Mouse (Mus musculus) neural tube, embryonic 11.5 days (tissue): ENCODE results near the gene Rgs2. TPM values are rescaled to one million over a fixed set of nuclear protein-coding genes. Genes with fewer than 3 reads are reported as not detected.

Source experiments
- ATAC-seq: fragments of 200-750 bp; cut with Nextera tagmentation; 2 replicates; pipeline ENCODE4 v1.8.0; 2017; ENCODE audit warnings: moderate number of reproducible peaks, mild to moderate bottlenecking, moderate TSS enrichment, moderate library complexity; ENCODE audit not compliant: insufficient read depth, low FRiP score, low TSS enrichment
- DNase-seq: peaks from one replicate; pipeline ENCODE4 v3.0.0-alpha.2; 2015; ENCODE audit warnings: low spot score
- H3K27ac ChIP-seq: fragments of 300-500 bp; sonication (generic); 2 replicates; pipeline ENCODE4 v1.5.1; 2014; ENCODE audit warnings: low read depth, mild to moderate bottlenecking, low read length
- H3K27me3 ChIP-seq: fragments of 300-500 bp; sonication (generic); 2 replicates; pipeline ENCODE4 v1.6.1; 2014; ENCODE audit warnings: mild to moderate bottlenecking, low read length, mixed read lengths; ENCODE audit not compliant: control insufficient read depth, insufficient read depth
- H3K36me3 ChIP-seq: fragments of 300-500 bp; sonication (generic); 2 replicates; pipeline ENCODE4 v1.6.1; 2014; ENCODE audit warnings: mild to moderate bottlenecking, low read length, moderate library complexity, mixed read lengths; ENCODE audit not compliant: control insufficient read depth, insufficient read depth
- H3K4me1 ChIP-seq: fragments of 300-500 bp; sonication (generic); 2 replicates; pipeline ENCODE4 v1.6.1; 2014; ENCODE audit warnings: low read length, mixed read lengths; ENCODE audit not compliant: control insufficient read depth, insufficient read depth
- H3K4me2 ChIP-seq: fragments of 300-500 bp; sonication (generic); 2 replicates; pipeline ENCODE4 v1.6.1; 2014; ENCODE audit warnings: low read depth, mild to moderate bottlenecking, moderate library complexity
- H3K4me3 ChIP-seq: fragments of 300-500 bp; sonication (generic); 2 replicates; pipeline ENCODE4 v1.5.1; 2014; ENCODE audit warnings: low read depth, low read length
- H3K9ac ChIP-seq: fragments of 300-500 bp; sonication (generic); 2 replicates; pipeline ENCODE4 v1.6.1; 2014; ENCODE audit warnings: mild to moderate bottlenecking, low read length
- H3K9me3 ChIP-seq: fragments of 300-500 bp; sonication (generic); 2 replicates; pipeline ENCODE4 v1.6.1; 2016; ENCODE audit warnings: low read length; ENCODE audit not compliant: control insufficient read depth
- WGBS: fragments of 180-500 bp; shearing (Covaris S2); extraction: QIAGEN DNeasy Blood & Tissue Kit; methylation state at CpG from one replicate; pipeline ENCODE4 v1.1.7; 2014; 5-methylcytosine and 5-hydroxymethylcytosine counted together
- polyA plus RNA-seq: library from polyadenylated mRNA; unstranded; fragments of >200 nt; fragmentation: Nextera tagmentation; extraction: Ambion mirVana; gene quantifications from 2 replicates; pipeline ENCODE4 v1.2.1, GENCODE M21; 2014

Gene Rgs2
- 53.3 and 57.7 TPM in 2 replicates for polyA plus RNA-seq

- peak within 1 kb of the TSS; percentile 71 for H3K9ac ChIP-seq
- H3K4me1 ChIP-seq, result 0 out of 2 replicates have a peak, but pooled peaks cover 2% of the 10 kb centered on the region
- H3K4me2 ChIP-seq, result peak within 1 kb of the TSS; percentile 65
- WGBS, result under 1% methylated on average over 51 of the region's 57 CpGs
- DNase-seq, result peak; percentile 97
- no peaks in the 10 kb centered on the region for H3K9me3 ChIP-seq
- H3K27ac ChIP-seq, result no peak within 1 kb of the TSS
- ATAC-seq, result peak; percentile 99
- no peaks in the 10 kb centered on the region for H3K27me3 ChIP-seq
- no peaks in the 10 kb centered on the region for H3K36me3 ChIP-seq
- peak within 1 kb of the TSS; percentile 53 for H3K4me3 ChIP-seq
Measured at GRCm38 (mm10) chr1:144003904-144004740, at the start of gene Rgs2. Gene Rgs2 (minus strand): TSS chr1:144004161.

DNA sequence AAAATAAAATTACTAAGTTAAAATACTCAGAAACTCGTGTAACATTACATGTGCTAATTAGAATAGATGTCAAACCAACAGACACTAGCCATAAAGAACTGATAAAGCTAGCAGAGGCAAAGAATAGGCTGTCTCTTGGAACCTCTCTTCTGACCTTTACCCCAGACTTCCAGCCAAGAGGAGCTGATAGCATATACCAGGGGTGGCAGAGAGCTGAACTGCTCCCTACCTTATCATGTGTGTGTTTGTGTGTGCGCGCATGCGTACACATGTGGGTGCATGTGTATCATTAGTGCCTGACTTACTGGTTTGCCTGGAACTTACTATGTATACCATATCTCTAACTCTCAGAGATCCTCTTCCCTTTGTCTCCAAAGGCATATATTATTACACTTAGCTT, 49.4 kb upstream of the Rgs2 start:
- ATAC-seq (no peak), DNase-seq (no peak)
- 89% methylated on average over 4 of the region's 4 CpGs for WGBS
- Histone ChIP-seq H3K4me3 (no peak overlapping the region), H3K9me3 (no peaks in the 10 kb centered on the region), H3K4me1 (no peaks in the 10 kb centered on the region), H3K4me2 (no peak overlapping the region), H3K27ac (no peak overlapping the region), H3K36me3 (no peaks in the 10 kb centered on the region), H3K9ac (no peak overlapping the region), H3K27me3 (no peaks in the 10 kb centered on the region)

- Histone ChIP-seq H3K36me3 (no peaks in the 10 kb centered on the region), H3K27ac (no peak overlapping the region), H3K9me3 (no peaks in the 10 kb centered on the region), H3K9ac (no peak overlapping the region), H3K4me2 (no peak overlapping the region), H3K27me3 (no peaks in the 10 kb centered on the region), H3K4me3 (no peak overlapping the region), H3K4me1 (no peaks in the 10 kb centered on the region)
- ATAC-seq (no peak), DNase-seq (no peak)
- 94% methylated on average over 2 of the region's 2 CpGs for WGBS
Measured at GRCm38 (mm10) chr1:144041826-144042225, 37.9 kb upstream of the Rgs2 start.

GRCm38 (mm10) chr1:144033498-144033897, 29.5 kb upstream of the Rgs2 start:
- no peak for ATAC-seq
- Histone ChIP-seq H3K27me3 (no peaks in the 10 kb centered on the region), H3K9me3 (no peaks in the 10 kb centered on the region), H3K4me1 (no peaks in the 10 kb centered on the region), H3K4me3 (no peak overlapping the region), H3K9ac (no peak overlapping the region), H3K4me2 (no peak overlapping the region), H3K36me3 (no peaks in the 10 kb centered on the region), H3K27ac (no peak overlapping the region)
- 81% methylated on average over 1 of the region's 1 CpGs for WGBS
- DNase-seq, result no peak

DNA sequence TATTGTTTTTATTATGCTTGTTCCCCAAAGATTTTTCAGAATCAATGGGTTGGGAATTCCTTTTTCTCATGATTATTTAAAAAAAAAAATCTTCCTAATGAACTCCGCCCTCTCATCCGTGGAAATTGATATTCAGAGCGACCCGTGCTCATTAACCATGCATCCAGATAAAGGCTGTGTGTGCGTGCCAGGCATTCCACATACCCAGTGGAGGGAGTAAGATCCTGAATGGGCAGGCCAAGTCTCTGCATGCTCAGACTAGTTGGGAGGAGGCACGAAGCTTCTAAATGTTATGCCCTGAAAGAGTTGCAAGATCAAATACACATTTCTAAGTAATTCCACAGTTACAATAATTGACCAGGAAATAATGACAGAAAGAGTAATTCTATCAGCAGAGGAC, 26.5 kb upstream of the Rgs2 start:
- WGBS, result 83% methylated on average over 6 of the region's 6 CpGs
- Histone ChIP-seq H3K4me2 (no peak overlapping the region), H3K27ac (no peak overlapping the region), H3K27me3 (no peaks in the 10 kb centered on the region), H3K4me3 (no peak overlapping the region), H3K36me3 (no peaks in the 10 kb centered on the region), H3K9ac (no peak overlapping the region), H3K9me3 (no peaks in the 10 kb centered on the region), H3K4me1 (no peaks in the 10 kb centered on the region)
- DNase-seq (no peak), ATAC-seq (no peak)

GRCm38 (mm10) chr1:144029679-144030078, 25.7 kb upstream of the Rgs2 start:
- Histone ChIP-seq H3K27ac (no peak overlapping the region), H3K4me2 (no peak overlapping the region), H3K9me3 (no peaks in the 10 kb centered on the region), H3K4me1 (no peaks in the 10 kb centered on the region), H3K36me3 (no peaks in the 10 kb centered on the region), H3K9ac (no peak overlapping the region), H3K4me3 (no peak overlapping the region), H3K27me3 (no peaks in the 10 kb centered on the region)
- 90% methylated on average over 10 of the region's 10 CpGs for WGBS
- DNase-seq (no peak), ATAC-seq (no peak)

- WGBS, result 73% methylated on average over 7 of the region's 7 CpGs
- Histone ChIP-seq H3K9ac (no peak overlapping the region), H3K27me3 (no peaks in the 10 kb centered on the region), H3K4me2 (no peak overlapping the region), H3K27ac (no peak overlapping the region), H3K4me3 (no peak overlapping the region), H3K9me3 (no peaks in the 10 kb centered on the region), H3K4me1 (no peaks in the 10 kb centered on the region), H3K36me3 (no peaks in the 10 kb centered on the region)
- DNase-seq (no peak), ATAC-seq (no peak)
Measured at GRCm38 (mm10) chr1:144018417-144018958, 14.5 kb upstream of the Rgs2 start.

DNA sequence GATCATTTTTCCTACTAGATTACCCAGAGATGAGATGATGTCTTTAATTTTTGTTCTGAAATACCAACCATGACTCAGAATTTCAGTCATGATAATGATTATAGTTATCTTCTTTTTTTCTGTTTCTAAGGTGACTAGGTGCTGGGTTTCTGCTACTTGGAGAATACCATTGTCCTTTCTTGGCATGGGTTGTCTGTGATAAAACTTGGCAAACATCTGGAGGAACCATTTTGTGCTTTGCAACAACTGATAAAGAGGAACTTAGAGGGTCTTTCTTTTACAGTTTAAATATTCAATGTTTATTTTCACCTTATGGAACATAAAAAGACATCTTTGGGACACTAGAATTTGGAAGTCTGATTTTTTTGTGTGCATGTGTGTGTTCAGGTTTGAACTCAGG, 10.0 kb upstream of the Rgs2 start:
- ATAC-seq, result no peak

GRCm38 (mm10) chr1:144007341-144007740, 3.4 kb upstream of the Rgs2 start:
- no peaks in the 10 kb centered on the region for H3K27me3 ChIP-seq
- WGBS, result 80% methylated on average over 6 of the region's 6 CpGs
- no peak overlapping the region for H3K27ac ChIP-seq
- no peak overlapping the region for H3K9ac ChIP-seq
- H3K4me1 ChIP-seq, result 0 out of 2 replicates have a peak, but pooled peaks cover 2% of the 10 kb centered on the region
- DNase-seq, result no peak
- no peak overlapping the region for H3K4me2 ChIP-seq
- H3K36me3 ChIP-seq, result no peaks in the 10 kb centered on the region
- H3K9me3 ChIP-seq, result no peaks in the 10 kb centered on the region
- H3K4me3 ChIP-seq, result no peak overlapping the region
- no peak for ATAC-seq

More for the DNA sequence above, 10.0 kb upstream of the Rgs2 start:
- Histone ChIP-seq H3K9me3 (no peaks in the 10 kb centered on the region), H3K4me2 (no peak overlapping the region), H3K4me3 (no peak overlapping the region), H3K27ac (no peak overlapping the region), H3K36me3 (no peaks in the 10 kb centered on the region), H3K27me3 (no peaks in the 10 kb centered on the region), H3K4me1 (no peaks in the 10 kb centered on the region), H3K9ac (no peak overlapping the region)
- no peak for DNase-seq
